Mouse (Mus musculus) heart, postnatal 0 days (tissue): ENCODE results near the gene Snrnp70. TPM values are rescaled to one million over a fixed set of nuclear protein-coding genes. Genes with fewer than 3 reads are reported as not detected.

Experiments used
- ATAC-seq: fragments of 200-750 bp; cut with Nextera tagmentation; 2 replicates; pipeline ENCODE4 v1.8.0; 2017; ENCODE audit warnings: low read depth, moderate number of reproducible peaks, moderate library complexity; ENCODE audit not compliant: insufficient read depth
- DNase-seq: peaks from one replicate; pipeline ENCODE4 v3.0.0-alpha.2; 2016; ENCODE audit warnings: low spot score
- H3K27ac ChIP-seq: fragments of 300-500 bp; sonication (generic); 2 replicates; pipeline ENCODE4 v1.5.1; 2014; ENCODE audit warnings: low read depth, mild to moderate bottlenecking
- H3K27me3 ChIP-seq: fragments of 300-500 bp; sonication (generic); 2 replicates; pipeline ENCODE4 v1.6.1; 2014; ENCODE audit warnings: low read length, mixed read lengths; ENCODE audit not compliant: control insufficient read depth, insufficient read depth
- H3K36me3 ChIP-seq: fragments of 300-500 bp; sonication (generic); replicated peaks from 2 replicates; pipeline ENCODE4 v1.6.1; 2014; ENCODE audit warnings: low read length, mixed read lengths; ENCODE audit not compliant: control insufficient read depth, insufficient read depth
- H3K4me1 ChIP-seq: fragments of 300-500 bp; sonication (generic); 2 replicates; pipeline ENCODE4 v1.6.1; 2014; ENCODE audit warnings: antibody characterized with exemption; ENCODE audit not compliant: control insufficient read depth, insufficient read depth
- H3K4me2 ChIP-seq: fragments of 300-500 bp; sonication (generic); 2 replicates; pipeline ENCODE4 v1.6.1; 2014; ENCODE audit warnings: low read depth, mild to moderate bottlenecking, low read length, moderate library complexity
- H3K4me3 ChIP-seq: fragments of 300-500 bp; sonication (generic); 2 replicates; pipeline ENCODE4 v1.5.1; 2014; ENCODE audit warnings: low read depth, low read length
- H3K9ac ChIP-seq: fragments of 300-500 bp; sonication (generic); replicated peaks from 2 replicates; pipeline ENCODE4 v1.6.1; 2014; ENCODE audit warnings: low read depth, low read length, mixed read lengths
- H3K9me3 ChIP-seq: fragments of 300-500 bp; sonication (generic); replicated peaks from 2 replicates; pipeline ENCODE4 v1.6.1; 2016; ENCODE audit warnings: low read length; ENCODE audit not compliant: control insufficient read depth
- CTCF ChIP-seq: IDR thresholded peaks from 2 replicates; pipeline ENCODE4 v1.5.1; 2016; ENCODE audit warnings: antibody characterized with exemption, control low read depth, low read depth
- EP300 ChIP-seq: IDR thresholded peaks from 2 replicates; pipeline ENCODE4 v1.6.1; 2016; ENCODE audit warnings: antibody characterized with exemption, low read depth
- WGBS: fragments of 180-500 bp; shearing (Covaris S2); extraction: QIAGEN DNeasy Blood & Tissue Kit; methylation state at CpG from one replicate; pipeline ENCODE4 v1.1.7; 2014; 5-methylcytosine and 5-hydroxymethylcytosine counted together
- polyA plus RNA-seq: library from polyadenylated mRNA; unstranded; fragments of >200 nt; fragmentation: Nextera tagmentation; extraction: Ambion mirVana; gene quantifications from 2 replicates; pipeline ENCODE4 v1.2.1, GENCODE M21; 2015
- total RNA-seq: library from RNA; depleted of rRNA; stranded (reverse); fragments of >200 nt; gene quantifications from 2 replicates; pipeline ENCODE4 v1.2.3, GENCODE M21; 2014; ENCODE audit warnings: low replicate concordance

Snrnp70 gene
- total and polyA plus RNA-seq, 2 experiments from 2014 or later = 79.7 to 141 TPM

GRCm38 (mm10) chr7:45435038-45435437, 39.5 kb upstream of the Snrnp70 start:
- H3K27me3 ChIP-seq = no peaks in the 10 kb centered on the region
- H3K9me3 ChIP-seq = no peaks in the 10 kb centered on the region
- peak overlapping the region; percentile 58 for H3K4me3 ChIP-seq
- TF ChIP-seq CTCF = no peak
- no peak for TF ChIP-seq EP300
- H3K36me3 ChIP-seq = peaks cover 7% of the 10 kb centered on the region
- H3K27ac ChIP-seq = peak overlapping the region; percentile 77
- ATAC-seq (peak; percentile 2), DNase-seq (peak; percentile 25)
- peak overlapping the region; percentile 75 for H3K9ac ChIP-seq
- H3K4me1 ChIP-seq = peaks cover 29% of the 10 kb centered on the region
- H3K4me2 ChIP-seq = peak overlapping the region; percentile 76
- WGBS = 1% methylated on average over 16 of the region's 16 CpGs

- DNase-seq = peak; percentile 100
- Histone ChIP-seq H3K27ac (peak within 1 kb of the TSS; percentile 91), H3K36me3 (peaks cover 5% of the 10 kb centered on the region), H3K27me3 (no peaks in the 10 kb centered on the region), H3K4me2 (peak within 1 kb of the TSS; percentile 94), H3K4me3 (peak within 1 kb of the TSS; percentile 58), H3K9ac (peak within 1 kb of the TSS; percentile 75), H3K4me1 (peaks cover 29% of the 10 kb centered on the region), H3K9me3 (no peaks in the 10 kb centered on the region)
- peak; percentile 83 for TF ChIP-seq EP300
- TF ChIP-seq CTCF = peak; percentile 98
- peak; percentile 96 for ATAC-seq
- under 1% methylated on average over 45 of the region's 45 CpGs for WGBS
Observed at GRCm38 (mm10) chr7:45434203-45435015, 38.9 kb upstream of the Snrnp70 start, which contains the start of gene Gys1. TSS of gene Gys1 (plus strand) at chr7:45434844.

- H3K27ac ChIP-seq = peak overlapping the region; percentile 91
- H3K9ac ChIP-seq = peak overlapping the region; percentile 72
- under 1% methylated on average over 7 of the region's 7 CpGs for WGBS
- ATAC-seq (no peak), DNase-seq (no peak)
- peak overlapping the region; percentile 94 for H3K4me2 ChIP-seq
- TF ChIP-seq EP300 (no peak), CTCF (no peak)
- no peaks in the 10 kb centered on the region for H3K27me3 ChIP-seq
- H3K4me3 ChIP-seq = peak overlapping the region; percentile 58
- H3K4me1 ChIP-seq = peaks cover 29% of the 10 kb centered on the region
- no peaks in the 10 kb centered on the region for H3K9me3 ChIP-seq
- peaks cover 10% of the 10 kb centered on the region for H3K36me3 ChIP-seq
Observed at GRCm38 (mm10) chr7:45433835-45434202, 38.3 kb upstream of the Snrnp70 start.

GRCm38 (mm10) chr7:45426556-45426955, 31.0 kb upstream of the Snrnp70 start:
- DNase-seq = no peak
- ATAC-seq = no peak
- Histone ChIP-seq H3K36me3 (peaks cover 73% of the 10 kb centered on the region), H3K9me3 (no peaks in the 10 kb centered on the region), H3K4me2 (no peak overlapping the region), H3K27me3 (no peaks in the 10 kb centered on the region), H3K4me1 (no peaks in the 10 kb centered on the region), H3K4me3 (no peak overlapping the region), H3K9ac (no peak overlapping the region), H3K27ac (no peak overlapping the region)
- TF ChIP-seq CTCF = no peak
- TF ChIP-seq EP300 = no peak
- 84% methylated on average over 8 of the region's 8 CpGs for WGBS

- DNase-seq (no peak), ATAC-seq (no peak)
- H3K27ac ChIP-seq = no peak overlapping the region
- H3K4me3 ChIP-seq = no peak overlapping the region
- H3K9ac ChIP-seq = no peak overlapping the region
- H3K4me2 ChIP-seq = no peak overlapping the region
- 93% methylated on average over 14 of the region's 14 CpGs for WGBS
- H3K9me3 ChIP-seq = no peaks in the 10 kb centered on the region
- peaks cover 53% of the 10 kb centered on the region for H3K36me3 ChIP-seq
- peaks cover 43% of the 10 kb centered on the region for H3K27me3 ChIP-seq
- no peak for TF ChIP-seq CTCF
- no peak for TF ChIP-seq EP300
- H3K4me1 ChIP-seq = no peaks in the 10 kb centered on the region
Observed at GRCm38 (mm10) chr7:45421194-45421593, 25.7 kb upstream of the Snrnp70 start.
